Mouse (Mus musculus): ENCODE results near the gene Isoc2b. TPM values are rescaled to one million over a fixed set of nuclear protein-coding genes. Genes with fewer than 3 reads are reported as not detected.
A peak's percentile ranks its signal among the peaks of the same experiment; 100 is the strongest.
"Not testable (repeated sequence)": the region's sequence is repeated elsewhere in the genome, so short reads cannot be mapped to it uniquely, and the experiment has no call there.

Isoc2b gene
- total RNA-seq, 2 experiments from 2014 or later, result 2.3 to 2.5 TPM

GRCm38 (mm10) chr7:4866631-4867180 is 3.4 kb downstream of the Isoc2b start:
- no peak for DNase-seq (ENCODE audit: low spot score in 2 of 2)

- peak; percentile 88 to 95 for DNase-seq (ENCODE audit: low spot score in 2 of 2)
Observed at GRCm38 (mm10) chr7:4865579-4866493, 4.2 kb downstream of the Isoc2b start.

GRCm38 (mm10) chr7:4865090-4865489 is 5.0 kb downstream of the Isoc2b start:
- DNase-seq (ENCODE audit: low spot score in 2 of 2), result no peak

- DNase-seq (ENCODE audit: low spot score in 2 of 2), result no peak
Observed at GRCm38 (mm10) chr7:4864130-4864845, 5.8 kb downstream of the Isoc2b start.

GRCm38 (mm10) chr7:4863541-4864080 is 6.4 kb downstream of the Isoc2b start:
- no peak for DNase-seq (ENCODE audit: low spot score in 2 of 2)

GRCm38 (mm10) chr7:4863041-4863440 is 7.0 kb downstream of the Isoc2b start:
- peak in 1 of 2 experiments; percentile 53 for DNase-seq (ENCODE audit: low spot score in 2 of 2)

- DNase-seq (ENCODE audit: low spot score in 2 of 2), result not testable (repeated sequence)
Observed at GRCm38 (mm10) chr7:4860926-4861325, 9.1 kb downstream of the Isoc2b start.

- no peak for DNase-seq (ENCODE audit: low spot score in 2 of 2)
Observed at GRCm38 (mm10) chr7:4859418-4859978, 10.6 kb downstream of the Isoc2b start.

GRCm38 (mm10) chr7:4857321-4857720 is 12.7 kb downstream of the Isoc2b start:
- no peak for DNase-seq (ENCODE audit: low spot score in 2 of 2)

GRCm38 (mm10) chr7:4856508-4856907 is 13.6 kb downstream of the Isoc2b start:
- no peak for DNase-seq (ENCODE audit: low spot score in 2 of 2)

- DNase-seq (ENCODE audit: low spot score in 2 of 2), result no peak
Observed at GRCm38 (mm10) chr7:4853613-4854012, 16.4 kb downstream of the Isoc2b start.

- DNase-seq (ENCODE audit: low spot score in 2 of 2), result no peak
Observed at GRCm38 (mm10) chr7:4851315-4851688, 18.8 kb downstream of the Isoc2b start.

- no peak for DNase-seq (ENCODE audit: low spot score in 2 of 2)
Observed at GRCm38 (mm10) chr7:4850621-4851314, 19.3 kb downstream of the Isoc2b start.

- no peak for DNase-seq (ENCODE audit: low spot score in 2 of 2)
Observed at GRCm38 (mm10) chr7:4849372-4849771, 20.7 kb downstream of the Isoc2b start.

- DNase-seq (ENCODE audit: low spot score in 2 of 2), result peak in 1 of 2 experiments; percentile 21
Observed at GRCm38 (mm10) chr7:4844917-4845309, 25.1 kb downstream of the Isoc2b start.

- DNase-seq (ENCODE audit: low spot score in 2 of 2), result no peak
Observed at GRCm38 (mm10) chr7:4844245-4844916, 25.7 kb downstream of the Isoc2b start, which contains the start of gene Shisa7. Gene Shisa7 (minus strand): TSS chr7:4844696.

GRCm38 (mm10) chr7:4843604-4844244 is 26.3 kb downstream of the Isoc2b start:
- DNase-seq (ENCODE audit: low spot score in 2 of 2), result no peak

GRCm38 (mm10) chr7:4842634-4843131 is 27.4 kb downstream of the Isoc2b start:
- no peak for DNase-seq (ENCODE audit: low spot score in 2 of 2)

GRCm38 (mm10) chr7:4842077-4842476 is 28.0 kb downstream of the Isoc2b start:
- DNase-seq (ENCODE audit: low spot score in 2 of 2), result no peak
